Mouse (Mus musculus) bone marrow macrophage, adult 2 months (primary cell): ENCODE results near the gene Tfdp2.
A peak's percentile ranks its signal among the peaks of the same experiment; 100 is the strongest.

Source experiments
- CTCF ChIP-seq: IDR thresholded peaks from 2 replicates; pipeline ENCODE4 v1.5.1; 2012; ENCODE audit warnings: low read depth, mild to moderate bottlenecking, low read length, moderate library complexity
- POLR2A ChIP-seq: IDR thresholded peaks from 2 replicates; pipeline ENCODE4 v1.6.1; 2012; ENCODE audit warnings: mild to moderate bottlenecking, low read depth, low read length, borderline replicate concordance

GRCm38 (mm10) chr9:96350010-96350409 is 153.9 kb downstream of the Tfdp2 start:
- TF ChIP-seq POLR2A (no peak), CTCF (peak; percentile 38; the same call in 1 of the 2 replicates)
